Mouse (Mus musculus) limb, embryonic 12.5 days (tissue): ENCODE measurements around the gene Has3. TPM values are rescaled to one million over a fixed set of nuclear protein-coding genes. Genes with fewer than 3 reads are reported as not detected.

Experiments used
- ATAC-seq: fragments of 200-750 bp; cut with Nextera tagmentation; 2 replicates; pipeline ENCODE4 v1.8.0; 2017; ENCODE audit warnings: low read depth, moderate TSS enrichment; ENCODE audit not compliant: insufficient number of reproducible peaks, insufficient read depth, low FRiP score, low TSS enrichment
- H3K27ac ChIP-seq: fragments of 300-500 bp; sonication (generic); 2 replicates; pipeline ENCODE4 v1.5.1; 2016; ENCODE audit warnings: mild to moderate bottlenecking, moderate library complexity
- H3K27me3 ChIP-seq: fragments of 300-500 bp; sonication (generic); 2 replicates; pipeline ENCODE4 v1.6.1; 2016; ENCODE audit warnings: mild to moderate bottlenecking, moderate library complexity
- H3K36me3 ChIP-seq: fragments of 300-500 bp; sonication (generic); 2 replicates; pipeline ENCODE4 v1.6.1; 2016; ENCODE audit warnings: mild to moderate bottlenecking, moderate library complexity
- H3K4me1 ChIP-seq: fragments of 300-500 bp; sonication (generic); replicated peaks from 2 replicates; pipeline ENCODE4 v1.6.1; 2016
- H3K4me2 ChIP-seq: fragments of 300-500 bp; sonication (generic); 2 replicates; pipeline ENCODE4 v1.6.1; 2016; ENCODE audit warnings: mild to moderate bottlenecking, moderate library complexity
- H3K4me3 ChIP-seq: fragments of 300-500 bp; sonication (generic); replicated peaks from 2 replicates; pipeline ENCODE4 v1.5.1; 2016; ENCODE audit warnings: mild to moderate bottlenecking
- H3K9ac ChIP-seq: fragments of 300-500 bp; sonication (generic); replicated peaks from 2 replicates; pipeline ENCODE4 v1.6.1; 2016; ENCODE audit warnings: mild to moderate bottlenecking, moderate library complexity
- H3K9me3 ChIP-seq: fragments of 300-500 bp; sonication (generic); 2 replicates; pipeline ENCODE4 v1.6.1; 2016; ENCODE audit warnings: mild to moderate bottlenecking, moderate library complexity
- WGBS: fragments of 180-500 bp; shearing (Covaris S2); methylation state at CpG from one replicate; pipeline ENCODE4 v1.1.7; 2016; 5-methylcytosine and 5-hydroxymethylcytosine counted together
- polyA plus RNA-seq: library from polyadenylated mRNA; unstranded; fragments of >200 nt; fragmentation: Nextera tagmentation; extraction: Ambion mirVana; gene quantifications from 2 replicates; pipeline ENCODE4 v1.2.1, GENCODE M21; 2016

The Has3 gene
- polyA plus RNA-seq, 1 experiment from 2014 or later = 0.20 TPM

GRCm38 (mm10) chr8:106887336-106888189 is 17.5 kb downstream of the Has3 start:
- H3K9ac ChIP-seq = no peak overlapping the region
- ATAC-seq = 0 out of 2 replicates have a peak, but pooled peaks have one; percentile 48
- peaks cover 13% of the 10 kb centered on the region for H3K4me1 ChIP-seq
- no peaks in the 10 kb centered on the region for H3K27me3 ChIP-seq
- no peaks in the 10 kb centered on the region for H3K9me3 ChIP-seq
- H3K36me3 ChIP-seq = peaks cover 55% of the 10 kb centered on the region
- WGBS = 50% methylated on average over 5 of the region's 5 CpGs
- H3K4me3 ChIP-seq = no peak overlapping the region
- no peak overlapping the region for H3K4me2 ChIP-seq
- H3K27ac ChIP-seq = no peak overlapping the region

DNA sequence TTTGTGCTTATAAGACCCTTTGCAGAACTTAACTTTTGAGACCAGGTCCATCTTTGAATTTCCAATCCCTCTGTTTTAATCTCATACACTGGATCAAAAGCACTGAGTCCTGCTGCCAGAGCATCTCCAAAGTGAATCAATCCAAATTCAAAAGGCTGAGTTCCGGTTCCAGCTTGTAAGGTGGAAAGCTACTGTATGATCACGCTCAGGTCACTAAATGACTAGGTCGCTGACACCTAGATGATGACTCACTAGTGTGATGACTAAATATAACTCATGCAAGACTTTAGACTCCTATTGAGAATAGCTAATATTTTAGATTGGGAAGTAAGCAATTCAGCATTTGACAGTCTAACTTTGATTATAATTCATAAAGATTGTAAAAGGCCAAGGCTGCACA is 18.8 kb downstream of the Has3 start:
- Histone ChIP-seq H3K4me1 (peaks cover 13% of the 10 kb centered on the region), H3K4me2 (no peak overlapping the region), H3K9ac (no peak overlapping the region), H3K27ac (no peak overlapping the region), H3K4me3 (no peak overlapping the region), H3K36me3 (peaks cover 43% of the 10 kb centered on the region), H3K27me3 (no peaks in the 10 kb centered on the region), H3K9me3 (no peaks in the 10 kb centered on the region)
- ATAC-seq = no peak
- 89% methylated on average over 3 of the region's 3 CpGs for WGBS

- no peaks in the 10 kb centered on the region for H3K9me3 ChIP-seq
- H3K4me3 ChIP-seq = peak overlapping the region; percentile 92
- WGBS = under 1% methylated on average over 15 of the region's 15 CpGs
- H3K4me2 ChIP-seq = peak overlapping the region; percentile 80
- H3K27me3 ChIP-seq = no peaks in the 10 kb centered on the region
- H3K27ac ChIP-seq = peak overlapping the region; percentile 96
- peaks cover 36% of the 10 kb centered on the region for H3K36me3 ChIP-seq
- H3K9ac ChIP-seq = peak overlapping the region; percentile 98
- no peak for ATAC-seq
- peaks cover 24% of the 10 kb centered on the region for H3K4me1 ChIP-seq
These were observed 22.3 kb downstream of the Has3 start for GRCm38 (mm10) chr8:106892210-106892805.

- peak; percentile 76 for ATAC-seq
- Histone ChIP-seq H3K4me2 (peak overlapping the region; percentile 80), H3K27ac (peak overlapping the region; percentile 96), H3K4me3 (peak overlapping the region; percentile 92), H3K4me1 (peaks cover 24% of the 10 kb centered on the region), H3K36me3 (peaks cover 42% of the 10 kb centered on the region), H3K27me3 (no peaks in the 10 kb centered on the region), H3K9me3 (no peaks in the 10 kb centered on the region), H3K9ac (peak overlapping the region; percentile 98)
- 1% methylated on average over 57 of the region's 57 CpGs for WGBS
These were observed 22.9 kb downstream of the Has3 start for GRCm38 (mm10) chr8:106892806-106893451.

DNA sequence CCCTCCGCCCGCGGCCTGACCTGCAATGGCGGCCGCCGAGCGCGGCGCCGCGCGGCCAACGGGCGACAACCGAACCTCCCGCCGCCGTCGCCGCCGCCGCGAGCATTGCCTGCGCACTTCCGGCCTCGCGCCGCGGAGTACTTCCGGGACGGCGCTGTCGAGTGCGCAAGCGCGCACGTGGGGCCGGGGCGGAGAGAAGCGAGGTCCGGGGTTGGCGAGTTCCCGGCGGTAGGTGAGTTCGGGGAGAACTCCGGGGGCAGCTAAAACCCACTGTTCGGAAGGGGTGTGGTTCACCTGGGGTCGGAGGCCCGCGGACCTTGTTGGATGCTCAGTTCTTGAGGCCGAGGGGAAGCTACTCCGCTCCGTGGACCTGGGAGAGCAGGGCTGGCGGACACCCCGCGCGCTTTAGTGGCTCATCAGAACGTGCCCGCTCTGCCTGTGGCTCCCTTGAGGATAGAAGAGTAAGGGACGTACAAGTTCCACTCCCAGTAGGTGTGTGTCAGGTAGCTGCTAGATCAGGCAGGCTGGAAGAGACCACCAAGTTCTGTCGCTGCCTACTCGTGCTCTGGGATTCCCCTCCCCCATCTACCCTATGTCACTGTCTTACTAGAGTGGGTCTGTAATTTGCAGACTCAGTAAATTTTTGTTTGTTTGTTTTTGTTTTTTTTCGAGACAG is 23.6 kb downstream of the Has3 start, which contains the start of gene Utp4:
TSS of gene Utp4 (plus strand) at position 156 of the 676 bp plus-strand sequence.
- H3K9me3 ChIP-seq = no peaks in the 10 kb centered on the region
- H3K36me3 ChIP-seq = peaks cover 49% of the 10 kb centered on the region
- peak within 1 kb of the TSS; percentile 98 for H3K9ac ChIP-seq
- H3K4me2 ChIP-seq = peak within 1 kb of the TSS; percentile 80
- peak; percentile 89 for ATAC-seq
- under 1% methylated on average over 63 of the region's 63 CpGs for WGBS
- peak within 1 kb of the TSS; percentile 92 for H3K4me3 ChIP-seq
- H3K27ac ChIP-seq = peak within 1 kb of the TSS; percentile 96
- H3K27me3 ChIP-seq = no peaks in the 10 kb centered on the region
- H3K4me1 ChIP-seq = peaks cover 24% of the 10 kb centered on the region

DNA sequence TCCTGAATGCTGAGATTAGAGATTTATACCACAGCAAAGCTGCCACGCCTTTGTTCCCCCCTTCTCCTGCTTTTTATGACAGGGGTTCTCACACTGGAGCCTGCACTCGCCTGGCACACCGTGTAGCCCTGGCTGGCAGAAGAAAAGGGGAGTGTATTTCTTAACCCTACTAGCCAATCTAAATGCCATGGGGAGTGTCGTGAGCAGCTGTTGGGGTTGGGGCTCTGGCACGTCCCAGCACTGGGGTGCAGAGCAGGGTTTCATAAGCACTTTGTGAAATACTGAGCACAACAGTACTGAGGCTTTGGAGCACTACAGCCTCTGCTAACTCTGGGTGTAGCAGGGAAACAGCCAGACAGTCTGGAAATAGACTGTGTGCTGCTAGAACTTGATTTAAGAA is 29.4 kb downstream of the Has3 start:
- WGBS = 81% methylated on average over 5 of the region's 5 CpGs
- H3K9me3 ChIP-seq = no peaks in the 10 kb centered on the region
- H3K27ac ChIP-seq = no peak overlapping the region
- no peak overlapping the region for H3K4me2 ChIP-seq
- H3K4me1 ChIP-seq = peaks cover 5% of the 10 kb centered on the region
- H3K27me3 ChIP-seq = no peaks in the 10 kb centered on the region
- H3K4me3 ChIP-seq = no peak overlapping the region
- ATAC-seq = no peak
- no peak overlapping the region for H3K9ac ChIP-seq
- peaks cover 95% of the 10 kb centered on the region for H3K36me3 ChIP-seq

DNA sequence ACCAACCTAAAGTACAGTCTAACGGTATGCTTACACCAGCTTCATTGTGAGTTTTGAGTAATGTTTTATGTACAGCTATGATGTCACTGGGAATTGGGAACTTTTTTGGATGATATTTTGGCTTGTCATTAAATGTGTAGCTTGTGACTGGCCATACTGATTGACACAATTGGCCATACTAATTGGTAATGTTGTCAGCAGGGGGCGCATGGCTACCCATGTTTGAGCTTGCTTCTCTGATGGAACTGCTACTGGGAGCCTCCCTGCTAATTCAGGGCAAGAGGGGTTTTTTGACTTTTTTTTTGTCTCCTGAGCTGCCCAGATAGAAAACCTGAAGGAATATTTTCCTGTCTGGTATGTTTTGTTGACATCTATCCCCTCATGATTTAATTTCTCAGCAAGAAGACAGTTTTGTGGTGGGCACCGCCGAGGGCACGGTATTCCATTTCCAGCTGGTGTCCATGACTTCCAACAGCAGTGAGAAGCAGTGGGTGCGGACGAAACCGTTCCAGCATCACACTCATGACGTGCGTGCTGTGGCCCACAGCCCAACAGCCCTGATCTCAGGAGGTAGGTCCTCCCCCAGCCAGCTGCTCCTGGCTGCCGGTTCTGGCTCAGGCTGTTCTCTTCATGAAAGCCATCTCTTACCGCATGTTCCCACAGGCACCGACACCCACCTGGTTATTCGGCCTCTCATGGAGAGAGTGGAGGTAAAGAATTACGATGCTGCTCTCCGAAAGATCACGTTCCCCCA is 35.9 kb downstream of the Has3 start:
- 93% methylated on average over 17 of the region's 17 CpGs for WGBS
- Histone ChIP-seq H3K27ac (no peak overlapping the region), H3K4me3 (no peak overlapping the region), H3K36me3 (peaks cover 89% of the 10 kb centered on the region), H3K4me1 (no peaks in the 10 kb centered on the region), H3K4me2 (no peak overlapping the region), H3K9me3 (no peaks in the 10 kb centered on the region), H3K27me3 (no peaks in the 10 kb centered on the region), H3K9ac (no peak overlapping the region)
- ATAC-seq = no peak

DNA sequence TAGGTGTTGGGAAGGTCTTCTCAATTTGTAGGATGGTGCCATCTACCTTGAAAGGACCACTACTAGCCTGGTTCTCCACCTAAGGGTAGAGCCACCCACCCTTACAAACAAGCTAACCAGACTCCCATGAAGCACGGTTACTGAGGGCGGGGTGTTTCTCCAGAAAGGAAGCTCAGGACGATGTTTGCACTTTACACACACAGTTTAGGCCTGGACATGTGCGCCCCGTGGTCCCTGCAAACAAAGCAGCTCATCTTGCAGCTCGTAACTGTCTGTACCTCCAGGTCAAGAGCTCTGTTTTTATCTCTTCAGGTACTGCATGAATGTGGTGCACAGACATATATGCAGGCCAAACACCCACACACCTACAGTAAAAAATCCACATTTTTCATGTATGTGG is 36.6 kb downstream of the Has3 start:
- peaks cover 87% of the 10 kb centered on the region for H3K36me3 ChIP-seq

GRCm38 (mm10) chr8:106907450-106907849 is 37.4 kb downstream of the Has3 start:
- no peak for ATAC-seq
- H3K4me2 ChIP-seq = no peak overlapping the region
- H3K36me3 ChIP-seq = peaks cover 87% of the 10 kb centered on the region
- no peak overlapping the region for H3K27ac ChIP-seq
- no peaks in the 10 kb centered on the region for H3K27me3 ChIP-seq
- H3K4me3 ChIP-seq = no peak overlapping the region
- 94% methylated on average over 6 of the region's 6 CpGs for WGBS
- no peak overlapping the region for H3K9ac ChIP-seq
- H3K4me1 ChIP-seq = no peaks in the 10 kb centered on the region
- no peaks in the 10 kb centered on the region for H3K9me3 ChIP-seq

More for the DNA sequence above, 36.6 kb downstream of the Has3 start:
- no peak for ATAC-seq
- Histone ChIP-seq H3K4me2 (no peak overlapping the region), H3K9me3 (no peaks in the 10 kb centered on the region), H3K27me3 (no peaks in the 10 kb centered on the region), H3K4me3 (no peak overlapping the region), H3K4me1 (no peaks in the 10 kb centered on the region), H3K9ac (no peak overlapping the region), H3K27ac (no peak overlapping the region)
- WGBS = 93% methylated on average over 6 of the region's 6 CpGs

- H3K27me3 ChIP-seq = no peaks in the 10 kb centered on the region
- no peaks in the 10 kb centered on the region for H3K4me1 ChIP-seq
- 96% methylated on average over 7 of the region's 7 CpGs for WGBS
- no peak overlapping the region for H3K9ac ChIP-seq
- no peak overlapping the region for H3K4me2 ChIP-seq
- H3K27ac ChIP-seq = no peak overlapping the region
- no peaks in the 10 kb centered on the region for H3K9me3 ChIP-seq
- H3K36me3 ChIP-seq = peaks cover 85% of the 10 kb centered on the region
- H3K4me3 ChIP-seq = no peak overlapping the region
- ATAC-seq = no peak
These were observed 38.2 kb downstream of the Has3 start for GRCm38 (mm10) chr8:106908291-106908690.
